Mouse (Mus musculus): Measurements from ENCODE around the gene Olfml2b. TPM values are rescaled to one million over a fixed set of nuclear protein-coding genes. Genes with fewer than 3 reads are reported as not detected.

Gene Olfml2b
- polyA plus RNA-seq, 1 experiment from 2014 or later: 4.5 TPM

DNA sequence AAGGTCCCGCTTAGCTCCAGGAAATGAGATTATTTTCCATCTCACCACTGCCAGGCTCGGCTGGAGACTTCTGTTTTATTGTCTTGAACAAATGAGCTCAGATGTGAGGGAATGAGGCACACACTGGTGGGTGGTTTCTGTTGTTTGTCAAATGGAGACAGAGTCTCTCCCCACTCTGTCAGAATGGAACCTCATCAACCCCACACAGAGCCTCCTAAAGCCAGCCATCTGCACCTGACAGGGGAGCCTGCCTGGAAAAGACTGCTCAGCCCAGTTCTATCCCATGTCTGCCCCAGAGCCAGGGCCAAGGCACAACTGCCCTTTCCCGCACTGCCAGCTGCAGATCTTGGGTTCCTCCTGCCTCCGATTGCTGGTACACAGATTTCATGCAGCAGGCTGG, 34.5 kb downstream of the Olfml2b start:
- H3K36me3 ChIP-seq (ENCODE audit: control insufficient read depth, insufficient read depth, low read length): no peaks in the 10 kb centered on the region
- no peak for DNase-seq (ENCODE audit: low spot score)
- no peaks in the 10 kb centered on the region for H3K27me3 ChIP-seq (ENCODE audit: control insufficient read depth, insufficient read depth, low read length)
- no peak overlapping the region for H3K4me3 ChIP-seq (ENCODE audit: low read depth, low read length)
- no peak for ATAC-seq (ENCODE audit: low FRiP score)
- H3K9me3 ChIP-seq (ENCODE audit: control insufficient read depth, low read length): no peaks in the 10 kb centered on the region
- no peak overlapping the region for H3K9ac ChIP-seq (ENCODE audit: low read depth, low read length)
- no peak overlapping the region for H3K27ac ChIP-seq (ENCODE audit: low read depth, low read length)
- WGBS: 73% methylated on average over 4 of the region's 4 CpGs
- no peaks in the 10 kb centered on the region for H3K4me1 ChIP-seq (replicated peaks; ENCODE audit: control insufficient read depth, insufficient read depth, low read length)
- no peak overlapping the region for H3K4me2 ChIP-seq (replicated peaks; ENCODE audit: low read depth, low read length)

- ATAC-seq (ENCODE audit: low FRiP score): no peak
These were observed 35.3 kb downstream of the Olfml2b start for GRCm38 (mm10) chr1:170679624-170680023.

GRCm38 (mm10) chr1:170683863-170684262, 39.5 kb downstream of the Olfml2b start:
- no peaks in the 10 kb centered on the region for H3K27me3 ChIP-seq (ENCODE audit: control insufficient read depth, insufficient read depth, low read length)
- no peaks in the 10 kb centered on the region for H3K9me3 ChIP-seq (ENCODE audit: control insufficient read depth, low read length)
- no peaks in the 10 kb centered on the region for H3K4me1 ChIP-seq (replicated peaks; ENCODE audit: control insufficient read depth, insufficient read depth, low read length)
- ATAC-seq (ENCODE audit: low FRiP score) (no peak), DNase-seq (ENCODE audit: low spot score) (no peak)
- H3K9ac ChIP-seq (ENCODE audit: low read depth, low read length): no peak overlapping the region
- no peaks in the 10 kb centered on the region for H3K36me3 ChIP-seq (ENCODE audit: control insufficient read depth, insufficient read depth, low read length)
- WGBS: 85% methylated on average over 6 of the region's 6 CpGs
- no peak overlapping the region for H3K27ac ChIP-seq (ENCODE audit: low read depth, low read length)
- H3K4me2 ChIP-seq (replicated peaks; ENCODE audit: low read depth, low read length): no peak overlapping the region
- H3K4me3 ChIP-seq (ENCODE audit: low read depth, low read length): no peak overlapping the region

More at GRCm38 (mm10) chr1:170679624-170680023, 35.3 kb downstream of the Olfml2b start:
- no peak overlapping the region for H3K4me3 ChIP-seq (ENCODE audit: low read depth, low read length)
- no peak for DNase-seq (ENCODE audit: low spot score)
- no peaks in the 10 kb centered on the region for H3K4me1 ChIP-seq (replicated peaks; ENCODE audit: control insufficient read depth, insufficient read depth, low read length)
- 67% methylated on average over 2 of the region's 2 CpGs for WGBS
- H3K27me3 ChIP-seq (ENCODE audit: control insufficient read depth, insufficient read depth, low read length): no peaks in the 10 kb centered on the region
- no peak overlapping the region for H3K4me2 ChIP-seq (replicated peaks; ENCODE audit: low read depth, low read length)
- no peak overlapping the region for H3K27ac ChIP-seq (ENCODE audit: low read depth, low read length)
- H3K9me3 ChIP-seq (ENCODE audit: control insufficient read depth, low read length): no peaks in the 10 kb centered on the region
- H3K36me3 ChIP-seq (ENCODE audit: control insufficient read depth, insufficient read depth, low read length): no peaks in the 10 kb centered on the region
- no peak overlapping the region for H3K9ac ChIP-seq (ENCODE audit: low read depth, low read length)

GRCm38 (mm10) chr1:170689773-170690172, 45.4 kb downstream of the Olfml2b start:
- H3K4me3 ChIP-seq (ENCODE audit: low read depth, low read length): no peak overlapping the region
- DNase-seq (ENCODE audit: low spot score): no peak
- H3K4me2 ChIP-seq (replicated peaks; ENCODE audit: low read depth, low read length): no peak overlapping the region
- no peaks in the 10 kb centered on the region for H3K36me3 ChIP-seq (ENCODE audit: control insufficient read depth, insufficient read depth, low read length)
- no peak for ATAC-seq (ENCODE audit: low FRiP score)
- no peaks in the 10 kb centered on the region for H3K27me3 ChIP-seq (ENCODE audit: control insufficient read depth, insufficient read depth, low read length)
- H3K4me1 ChIP-seq (replicated peaks; ENCODE audit: control insufficient read depth, insufficient read depth, low read length): no peaks in the 10 kb centered on the region
- WGBS: 96% methylated on average over 8 of the region's 8 CpGs
- no peak overlapping the region for H3K9ac ChIP-seq (ENCODE audit: low read depth, low read length)
- no peaks in the 10 kb centered on the region for H3K9me3 ChIP-seq (ENCODE audit: control insufficient read depth, low read length)
- no peak overlapping the region for H3K27ac ChIP-seq (ENCODE audit: low read depth, low read length)

GRCm38 (mm10) chr1:170691301-170691700, 47.0 kb downstream of the Olfml2b start:
- Histone ChIP-seq H3K9ac (ENCODE audit: low read depth, low read length) (no peak overlapping the region), H3K36me3 (ENCODE audit: control insufficient read depth, insufficient read depth, low read length) (no peaks in the 10 kb centered on the region), H3K27me3 (ENCODE audit: control insufficient read depth, insufficient read depth, low read length) (no peaks in the 10 kb centered on the region), H3K4me2 (replicated peaks; ENCODE audit: low read depth, low read length) (no peak overlapping the region), H3K9me3 (ENCODE audit: control insufficient read depth, low read length) (no peaks in the 10 kb centered on the region), H3K4me3 (ENCODE audit: low read depth, low read length) (no peak overlapping the region), H3K4me1 (replicated peaks; ENCODE audit: control insufficient read depth, insufficient read depth, low read length) (no peaks in the 10 kb centered on the region), H3K27ac (ENCODE audit: low read depth, low read length) (no peak overlapping the region)
- no peak for DNase-seq (ENCODE audit: low spot score)
- no peak for ATAC-seq (ENCODE audit: low FRiP score)
- WGBS: 94% methylated on average over 5 of the region's 5 CpGs

GRCm38 (mm10) chr1:170694821-170695291, 50.5 kb downstream of the Olfml2b start:
- Histone ChIP-seq H3K9me3 (ENCODE audit: control insufficient read depth, low read length) (no peaks in the 10 kb centered on the region), H3K27ac (ENCODE audit: low read depth, low read length) (no peak overlapping the region), H3K36me3 (ENCODE audit: control insufficient read depth, insufficient read depth, low read length) (no peaks in the 10 kb centered on the region), H3K4me3 (ENCODE audit: low read depth, low read length) (no peak overlapping the region), H3K4me2 (replicated peaks; ENCODE audit: low read depth, low read length) (no peak overlapping the region), H3K27me3 (ENCODE audit: control insufficient read depth, insufficient read depth, low read length) (no peaks in the 10 kb centered on the region), H3K4me1 (replicated peaks; ENCODE audit: control insufficient read depth, insufficient read depth, low read length) (no peaks in the 10 kb centered on the region), H3K9ac (ENCODE audit: low read depth, low read length) (no peak overlapping the region)
- DNase-seq (ENCODE audit: low spot score) (no peak), ATAC-seq (ENCODE audit: low FRiP score) (no peak)
- WGBS: 60% methylated on average over 5 of the region's 5 CpGs

DNA sequence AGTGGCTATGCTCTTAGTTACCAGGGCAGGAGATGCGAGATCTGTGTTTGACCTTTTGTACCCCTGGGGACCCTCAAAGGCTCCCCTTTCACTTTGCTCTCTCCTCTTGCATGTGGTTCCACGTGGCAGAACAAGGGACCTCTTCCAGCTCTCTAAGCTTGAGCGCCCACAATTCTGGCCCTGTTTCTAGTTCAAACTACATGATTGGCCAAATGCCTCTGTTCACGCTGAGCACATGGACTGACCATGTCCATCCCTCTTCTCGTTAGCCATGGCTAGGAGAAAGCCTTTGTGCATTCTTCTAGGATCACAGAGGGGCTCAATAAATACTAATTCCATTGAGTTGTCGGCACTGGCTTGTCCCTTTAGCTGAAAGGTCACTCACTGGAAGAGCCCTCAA, 51.0 kb downstream of the Olfml2b start:
- Histone ChIP-seq H3K27me3 (ENCODE audit: control insufficient read depth, insufficient read depth, low read length) (no peaks in the 10 kb centered on the region), H3K9me3 (ENCODE audit: control insufficient read depth, low read length) (no peaks in the 10 kb centered on the region), H3K4me3 (ENCODE audit: low read depth, low read length) (no peak overlapping the region), H3K9ac (ENCODE audit: low read depth, low read length) (no peak overlapping the region), H3K36me3 (ENCODE audit: control insufficient read depth, insufficient read depth, low read length) (no peaks in the 10 kb centered on the region), H3K4me2 (replicated peaks; ENCODE audit: low read depth, low read length) (no peak overlapping the region), H3K27ac (ENCODE audit: low read depth, low read length) (no peak overlapping the region), H3K4me1 (replicated peaks; ENCODE audit: control insufficient read depth, insufficient read depth, low read length) (no peaks in the 10 kb centered on the region)
- DNase-seq (ENCODE audit: low spot score): no peak
- WGBS: 58% methylated on average over 6 of the region's 6 CpGs
- ATAC-seq (ENCODE audit: low FRiP score): no peak

DNA sequence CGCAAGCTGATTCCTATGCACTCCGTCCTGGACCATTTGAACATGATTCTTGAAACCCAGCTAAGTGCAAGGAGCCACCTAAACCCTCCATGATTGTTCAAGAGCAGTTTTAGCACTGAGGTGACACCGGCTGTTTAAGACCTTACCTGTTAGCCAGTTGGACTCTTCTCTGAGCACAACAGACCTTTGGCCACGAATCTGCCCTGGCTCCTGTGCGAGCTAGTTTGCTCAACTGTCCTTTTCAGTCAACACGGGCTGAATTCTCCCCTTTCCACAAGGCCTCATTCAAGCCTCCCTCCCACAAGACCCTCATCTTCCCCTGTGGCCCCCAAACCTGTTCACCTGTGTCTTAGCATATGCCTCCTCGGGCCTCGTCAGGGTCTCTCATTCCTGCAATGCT, 52.7 kb downstream of the Olfml2b start:
- WGBS: 92% methylated on average over 8 of the region's 8 CpGs
- H3K36me3 ChIP-seq (ENCODE audit: control insufficient read depth, insufficient read depth, low read length): no peaks in the 10 kb centered on the region
- H3K9me3 ChIP-seq (ENCODE audit: control insufficient read depth, low read length): no peaks in the 10 kb centered on the region
- no peaks in the 10 kb centered on the region for H3K4me1 ChIP-seq (replicated peaks; ENCODE audit: control insufficient read depth, insufficient read depth, low read length)
- H3K4me3 ChIP-seq (ENCODE audit: low read depth, low read length): no peak overlapping the region
- no peak overlapping the region for H3K4me2 ChIP-seq (replicated peaks; ENCODE audit: low read depth, low read length)
- no peak for ATAC-seq (ENCODE audit: low FRiP score)
- no peaks in the 10 kb centered on the region for H3K27me3 ChIP-seq (ENCODE audit: control insufficient read depth, insufficient read depth, low read length)
- DNase-seq (ENCODE audit: low spot score): no peak
- no peak overlapping the region for H3K27ac ChIP-seq (ENCODE audit: low read depth, low read length)
- no peak overlapping the region for H3K9ac ChIP-seq (ENCODE audit: low read depth, low read length)

GRCm38 (mm10) chr1:170697771-170698356, 53.5 kb downstream of the Olfml2b start:
- no peaks in the 10 kb centered on the region for H3K4me1 ChIP-seq (replicated peaks; ENCODE audit: control insufficient read depth, insufficient read depth, low read length)
- no peaks in the 10 kb centered on the region for H3K27me3 ChIP-seq (ENCODE audit: control insufficient read depth, insufficient read depth, low read length)
- WGBS: 65% methylated on average over 7 of the region's 7 CpGs
- no peak overlapping the region for H3K27ac ChIP-seq (ENCODE audit: low read depth, low read length)
- ATAC-seq (ENCODE audit: low FRiP score) (no peak), DNase-seq (ENCODE audit: low spot score) (no peak)
- no peak overlapping the region for H3K4me2 ChIP-seq (replicated peaks; ENCODE audit: low read depth, low read length)
- H3K9ac ChIP-seq (ENCODE audit: low read depth, low read length): no peak overlapping the region
- H3K4me3 ChIP-seq (ENCODE audit: low read depth, low read length): no peak overlapping the region
- no peaks in the 10 kb centered on the region for H3K9me3 ChIP-seq (ENCODE audit: control insufficient read depth, low read length)
- H3K36me3 ChIP-seq (ENCODE audit: control insufficient read depth, insufficient read depth, low read length): no peaks in the 10 kb centered on the region
